Mouse (Mus musculus) cortical plate, adult 2 months (tissue): Measurements from ENCODE around the gene Slc28a1.

ENCODE experiments used
- CTCF ChIP-seq: fragments of 200-500 bp; IDR thresholded peaks from 2 replicates; pipeline ENCODE4 v1.5.1; 2011; ENCODE audit warnings: mild to moderate bottlenecking, control low read depth, low read length; ENCODE audit not compliant: insufficient read depth; ENCODE audit errors: extremely low read depth
- POLR2A ChIP-seq: fragments of 200-500 bp; IDR thresholded peaks from 2 replicates; pipeline ENCODE4 v1.6.1; 2011; ENCODE audit warnings: mild to moderate bottlenecking, low read length, control low read depth; ENCODE audit not compliant: insufficient read depth; ENCODE audit errors: extremely low read depth

GRCm38 (mm10) chr7:81174654-81175053 is 60.1 kb downstream of the Slc28a1 start:
- TF ChIP-seq CTCF = no peak
- TF ChIP-seq POLR2A = no peak
